Mouse (Mus musculus) ovary, adult 18-20 months (tissue): ENCODE measurements around the gene Arid4a.

Experiments used
- DNase-seq: peaks from one replicate; pipeline ENCODE4 v3.0.0; 2022; ENCODE audit warnings: low spot score, mixed read lengths

Arid4a gene

GRCm38 (mm10) chr12:71015363-71016210 lies at the start of gene Arid4a:
Gene Arid4a (plus strand): TSS chr12:71015990.
- DNase-seq: peak; percentile 99

- DNase-seq: no peak
These were observed 48.2 kb upstream of the Arid4a start for GRCm38 (mm10) chr12:70967581-70967980.

- DNase-seq: peak; percentile 74
These were observed 47.5 kb upstream of the Arid4a start for GRCm38 (mm10) chr12:70968141-70968790.

- peak; percentile 72 for DNase-seq
These were observed 46.9 kb upstream of the Arid4a start for GRCm38 (mm10) chr12:70968791-70969307.

- DNase-seq: peak; percentile 17
These were observed 46.2 kb upstream of the Arid4a start for GRCm38 (mm10) chr12:70969485-70970184.

- no peak for DNase-seq
These were observed 42.0 kb upstream of the Arid4a start for GRCm38 (mm10) chr12:70973831-70974230.

- DNase-seq: peak; percentile 89
These were observed 41.1 kb upstream of the Arid4a start, which contains the start of gene Psma3 for GRCm38 (mm10) chr12:70974441-70975266. Gene Psma3 (plus strand): TSS chr12:70974621.

- no peak for DNase-seq
These were observed 40.4 kb upstream of the Arid4a start for GRCm38 (mm10) chr12:70975406-70975805.

- DNase-seq: no peak
These were observed 39.9 kb upstream of the Arid4a start for GRCm38 (mm10) chr12:70975891-70976290.

- no peak for DNase-seq
These were observed 37.4 kb upstream of the Arid4a start for GRCm38 (mm10) chr12:70978345-70978744.

- DNase-seq: no peak
These were observed 30.8 kb upstream of the Arid4a start for GRCm38 (mm10) chr12:70984855-70985550.

GRCm38 (mm10) chr12:70997225-70997624 lies 18.6 kb upstream of the Arid4a start:
- DNase-seq: no peak

- DNase-seq: no peak
These were observed 16.3 kb upstream of the Arid4a start for GRCm38 (mm10) chr12:70999423-70999903.

GRCm38 (mm10) chr12:71000344-71000743 lies 15.4 kb upstream of the Arid4a start:
- DNase-seq: no peak

- no peak for DNase-seq
These were observed 14.3 kb upstream of the Arid4a start for GRCm38 (mm10) chr12:71001456-71001855.

- DNase-seq: no peak
These were observed 11.9 kb upstream of the Arid4a start for GRCm38 (mm10) chr12:71003760-71004426.

GRCm38 (mm10) chr12:71006141-71006540 lies 9.6 kb upstream of the Arid4a start:
- no peak for DNase-seq

- no peak for DNase-seq
These were observed 8.9 kb upstream of the Arid4a start for GRCm38 (mm10) chr12:71006901-71007300.

GRCm38 (mm10) chr12:71009769-71010168 lies 6.0 kb upstream of the Arid4a start:
- no peak for DNase-seq

- DNase-seq: no peak
These were observed 886 bp upstream of the Arid4a start for GRCm38 (mm10) chr12:71014845-71015362.
